Mouse (Mus musculus): ENCODE measurements around the gene Zfp648. TPM values are rescaled to one million over a fixed set of nuclear protein-coding genes. Genes with fewer than 3 reads are reported as not detected.

Gene Zfp648
- polyA plus RNA-seq, 1 experiment from 2014 or later: 0.06 TPM

DNA sequence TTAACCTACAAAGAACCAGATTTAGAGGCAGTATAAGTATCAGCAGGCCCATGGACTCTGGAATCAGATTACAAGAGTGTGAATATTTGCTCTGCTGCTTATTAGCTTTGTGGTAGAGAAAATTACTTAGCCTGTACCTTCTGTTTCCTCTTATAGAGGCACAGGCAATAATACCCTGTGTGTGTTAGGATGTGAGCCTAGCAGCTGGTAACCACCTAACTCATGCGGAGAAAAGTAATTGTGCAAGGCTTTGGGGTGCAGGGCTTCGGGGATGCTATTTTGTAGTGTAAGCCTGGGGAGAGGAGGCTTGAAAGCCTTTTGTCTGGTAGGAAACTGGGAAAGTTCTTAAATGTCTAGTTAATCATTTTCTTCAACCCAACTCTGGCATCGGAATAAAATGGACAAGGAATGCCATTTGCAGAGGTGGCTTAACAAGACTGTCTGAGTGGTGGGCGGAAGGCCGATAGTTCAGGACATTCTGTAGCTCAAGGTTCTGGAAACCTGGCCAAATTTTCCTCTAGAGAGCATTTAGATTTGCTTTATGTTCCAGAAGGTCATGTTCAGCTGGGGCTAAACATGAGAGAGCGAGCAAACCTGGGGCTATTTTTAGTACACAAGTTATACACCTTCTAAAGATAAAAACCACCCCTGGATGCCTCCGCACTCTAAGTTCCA lies 17.8 kb upstream of the Zfp648 start:
- TF ChIP-seq CTCF (IDR thresholded peaks at IDR 0.05; ENCODE audit: low read depth) (no peak), EP300 (optimal IDR thresholded peaks at IDR 0.05) (no peak)
- Histone ChIP-seq H3K9me3 (ENCODE audit: control insufficient read depth, low read length) (no peaks in the 10 kb centered on the region), H3K27ac (replicated peaks) (0 out of 2 replicates have a peak overlapping the region, but pooled peaks have one; percentile 31), H3K36me3 (ENCODE audit: control insufficient read depth, insufficient read depth, low read length) (no peaks in the 10 kb centered on the region), H3K27me3 (ENCODE audit: control insufficient read depth, insufficient read depth, low read length) (no peaks in the 10 kb centered on the region), H3K4me2 (replicated peaks; ENCODE audit: low read depth) (no peak overlapping the region), H3K4me3 (ENCODE audit: low read depth, low read length) (no peak overlapping the region), H3K4me1 (replicated peaks; ENCODE audit: control insufficient read depth, insufficient read depth) (no peaks in the 10 kb centered on the region), H3K9ac (ENCODE audit: low read length) (no peak overlapping the region)
- ATAC-seq (ENCODE audit: low FRiP score, low TSS enrichment) (peak; percentile 70), DNase-seq (ENCODE audit: low spot score) (peak; percentile 20)
- 68% methylated on average over 7 of the region's 7 CpGs for WGBS

DNA sequence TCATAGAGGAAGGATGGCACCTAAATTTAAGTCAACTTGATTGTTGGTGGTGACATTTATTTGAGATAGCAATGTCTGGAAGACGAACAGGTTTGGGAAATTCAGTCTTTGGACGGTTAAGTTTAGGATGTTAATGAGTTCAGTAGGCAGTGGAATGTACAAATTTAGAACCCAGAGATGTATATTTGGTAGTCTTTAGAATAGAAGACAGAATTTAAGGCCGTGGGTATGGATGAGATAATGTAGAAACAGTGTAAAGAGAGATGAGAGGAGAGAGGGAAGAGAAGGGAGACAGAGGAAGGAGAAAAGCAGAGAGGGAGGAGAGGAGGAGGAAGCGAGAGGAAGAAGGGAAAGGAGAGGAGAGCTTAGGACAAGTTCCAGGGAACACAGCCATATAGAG lies 12.8 kb upstream of the Zfp648 start:
- no peak overlapping the region for H3K4me2 ChIP-seq (replicated peaks; ENCODE audit: low read depth)
- ATAC-seq (ENCODE audit: low FRiP score, low TSS enrichment) (no peak), DNase-seq (ENCODE audit: low spot score) (no peak)
- H3K4me3 ChIP-seq (ENCODE audit: low read depth, low read length): no peak overlapping the region
- H3K9ac ChIP-seq (ENCODE audit: low read length): no peak overlapping the region
- TF ChIP-seq CTCF (IDR thresholded peaks at IDR 0.05; ENCODE audit: low read depth) (no peak), EP300 (optimal IDR thresholded peaks at IDR 0.05) (no peak)
- 75% methylated on average over 4 of the region's 4 CpGs for WGBS
- no peaks in the 10 kb centered on the region for H3K27me3 ChIP-seq (ENCODE audit: control insufficient read depth, insufficient read depth, low read length)
- H3K9me3 ChIP-seq (ENCODE audit: control insufficient read depth, low read length): no peaks in the 10 kb centered on the region
- no peaks in the 10 kb centered on the region for H3K4me1 ChIP-seq (replicated peaks; ENCODE audit: control insufficient read depth, insufficient read depth)
- H3K36me3 ChIP-seq (ENCODE audit: control insufficient read depth, insufficient read depth, low read length): no peaks in the 10 kb centered on the region
- H3K27ac ChIP-seq (replicated peaks): no peak overlapping the region

DNA sequence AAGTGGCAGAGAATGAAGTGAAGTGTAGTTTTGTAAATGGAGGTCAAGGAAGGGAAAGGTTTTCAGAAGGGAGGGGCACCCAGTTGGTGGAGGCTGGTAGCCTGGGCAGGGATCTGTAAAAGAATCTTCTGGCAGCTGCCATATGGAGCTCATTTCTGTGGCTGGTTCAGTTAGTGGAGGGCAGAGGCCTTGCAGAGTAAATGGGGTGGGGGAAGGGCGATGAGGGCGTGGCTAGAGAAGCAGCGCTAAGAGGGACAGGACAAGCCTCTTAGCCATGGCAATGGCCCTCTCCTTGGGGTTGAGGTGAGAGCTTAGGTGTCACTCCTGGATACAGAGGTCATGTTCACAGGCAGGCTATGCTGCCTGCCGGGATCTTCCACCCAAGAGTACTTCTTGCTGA lies 12.4 kb upstream of the Zfp648 start:
- ATAC-seq (ENCODE audit: low FRiP score, low TSS enrichment) (0 out of 2 replicates have a peak, but pooled peaks have one; percentile 43), DNase-seq (ENCODE audit: low spot score) (peak; percentile 23)
- Histone ChIP-seq H3K27ac (replicated peaks) (0 out of 2 replicates have a peak overlapping the region, but pooled peaks have one; percentile 4), H3K4me1 (replicated peaks; ENCODE audit: control insufficient read depth, insufficient read depth) (no peaks in the 10 kb centered on the region), H3K4me2 (replicated peaks; ENCODE audit: low read depth) (no peak overlapping the region), H3K4me3 (ENCODE audit: low read depth, low read length) (no peak overlapping the region), H3K9ac (ENCODE audit: low read length) (no peak overlapping the region), H3K36me3 (ENCODE audit: control insufficient read depth, insufficient read depth, low read length) (no peaks in the 10 kb centered on the region), H3K27me3 (ENCODE audit: control insufficient read depth, insufficient read depth, low read length) (no peaks in the 10 kb centered on the region), H3K9me3 (ENCODE audit: control insufficient read depth, low read length) (no peaks in the 10 kb centered on the region)
- TF ChIP-seq EP300 (optimal IDR thresholded peaks at IDR 0.05): no peak
- TF ChIP-seq CTCF (IDR thresholded peaks at IDR 0.05; ENCODE audit: low read depth): no peak
- 51% methylated on average over 4 of the region's 4 CpGs for WGBS

DNA sequence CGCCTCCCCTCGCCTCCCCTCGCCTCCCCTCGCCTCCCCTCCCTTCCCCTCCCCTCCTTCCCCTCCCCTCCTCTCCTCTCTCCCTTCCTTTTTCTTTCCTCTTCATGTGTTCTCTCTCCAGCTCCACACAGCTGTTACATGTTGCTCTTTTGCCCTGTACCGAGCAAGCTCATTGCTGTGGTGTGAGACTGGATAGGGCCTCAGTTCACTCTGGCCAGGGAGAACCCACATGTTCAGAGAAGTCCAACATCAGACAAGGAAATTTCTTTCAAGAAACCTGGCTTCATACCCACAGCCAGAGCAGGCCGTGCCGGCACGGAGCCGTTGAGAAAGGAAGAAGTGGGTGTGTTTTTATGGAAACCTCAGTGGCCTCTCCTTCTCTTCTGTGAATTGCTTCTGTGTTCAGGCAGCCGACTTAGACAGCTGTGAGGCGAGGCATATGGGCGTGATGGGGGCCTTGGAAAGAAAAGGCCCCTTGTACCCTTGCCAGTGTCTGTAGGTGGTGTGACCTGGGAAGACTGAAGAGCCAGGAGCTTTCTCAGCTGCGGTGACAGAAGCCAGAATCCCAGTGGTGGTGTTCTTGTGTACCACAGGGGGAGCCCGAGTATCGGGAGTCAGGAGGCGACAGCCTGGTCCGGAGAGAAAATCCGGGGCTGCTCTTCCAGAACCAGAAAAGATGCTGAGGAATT lies 11.0 kb upstream of the Zfp648 start:
- Histone ChIP-seq H3K9ac (ENCODE audit: low read length) (no peak overlapping the region), H3K4me2 (replicated peaks; ENCODE audit: low read depth) (no peak overlapping the region), H3K27me3 (ENCODE audit: control insufficient read depth, insufficient read depth, low read length) (no peaks in the 10 kb centered on the region), H3K36me3 (ENCODE audit: control insufficient read depth, insufficient read depth, low read length) (no peaks in the 10 kb centered on the region), H3K9me3 (ENCODE audit: control insufficient read depth, low read length) (no peaks in the 10 kb centered on the region), H3K4me1 (replicated peaks; ENCODE audit: control insufficient read depth, insufficient read depth) (no peaks in the 10 kb centered on the region), H3K27ac (replicated peaks) (peak overlapping the region; percentile 24; the same call in 1 of the 2 replicates), H3K4me3 (ENCODE audit: low read depth, low read length) (no peak overlapping the region)
- 46% methylated on average over 14 of the region's 18 CpGs for WGBS
- peak; percentile 63 for TF ChIP-seq CTCF (IDR thresholded peaks at IDR 0.05; ENCODE audit: low read depth)
- no peak for TF ChIP-seq EP300 (optimal IDR thresholded peaks at IDR 0.05)
- DNase-seq (ENCODE audit: low spot score): peak; percentile 36
- ATAC-seq (ENCODE audit: low FRiP score, low TSS enrichment): no peak

DNA sequence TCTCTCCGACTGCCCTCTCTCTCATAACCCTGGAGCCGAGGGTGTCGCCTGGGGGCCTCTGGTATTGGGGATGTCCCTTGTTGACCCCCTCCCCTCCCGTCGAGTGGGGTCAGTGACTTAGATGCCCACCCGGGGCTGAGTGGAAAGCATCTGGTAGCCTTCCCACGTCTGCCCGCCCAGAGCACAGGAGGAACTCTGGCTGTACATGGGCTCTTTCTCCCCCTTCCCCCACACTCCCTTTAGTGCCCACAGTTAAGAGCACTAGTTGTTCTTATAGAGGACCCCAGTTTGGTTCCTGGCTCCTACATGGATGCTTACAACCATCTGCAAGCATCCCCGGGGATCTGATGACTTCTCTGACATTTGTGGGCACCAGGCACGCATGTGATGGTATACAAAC lies 2.1 kb upstream of the Zfp648 start:
- ATAC-seq (ENCODE audit: low FRiP score, low TSS enrichment): no peak
- Histone ChIP-seq H3K36me3 (ENCODE audit: control insufficient read depth, insufficient read depth, low read length) (no peaks in the 10 kb centered on the region), H3K27me3 (ENCODE audit: control insufficient read depth, insufficient read depth, low read length) (no peaks in the 10 kb centered on the region), H3K4me3 (ENCODE audit: low read depth, low read length) (no peak overlapping the region), H3K9ac (ENCODE audit: low read length) (no peak overlapping the region), H3K4me2 (replicated peaks; ENCODE audit: low read depth) (no peak overlapping the region), H3K27ac (replicated peaks) (no peak overlapping the region), H3K4me1 (replicated peaks; ENCODE audit: control insufficient read depth, insufficient read depth) (0 out of 2 replicates have a peak, but pooled peaks cover 2% of the 10 kb centered on the region), H3K9me3 (ENCODE audit: control insufficient read depth, low read length) (no peaks in the 10 kb centered on the region)
- TF ChIP-seq CTCF (IDR thresholded peaks at IDR 0.05; ENCODE audit: low read depth): no peak
- TF ChIP-seq EP300 (optimal IDR thresholded peaks at IDR 0.05): no peak
- no peak for DNase-seq (ENCODE audit: low spot score)
- 89% methylated on average over 10 of the region's 10 CpGs for WGBS

DNA sequence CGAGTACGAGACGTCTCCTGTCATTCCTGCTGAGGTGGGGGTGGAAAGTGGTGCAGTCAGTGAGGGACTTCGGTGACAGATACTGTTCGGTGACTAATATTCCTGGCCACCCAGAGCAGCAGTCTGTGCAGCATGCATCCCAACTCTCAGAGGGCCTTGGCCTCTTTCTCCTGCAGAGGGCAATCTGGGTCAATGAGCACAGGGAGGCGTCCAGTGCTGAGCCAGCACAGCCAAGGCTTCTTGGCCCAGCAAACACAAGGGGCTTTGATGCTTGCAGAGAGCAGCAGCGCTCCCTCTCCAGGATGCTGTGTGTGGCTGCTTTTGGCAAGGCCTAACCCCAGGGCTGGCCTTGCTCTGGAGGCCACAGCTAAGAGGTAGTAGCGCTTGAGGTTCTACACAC lies 1.6 kb downstream of the Zfp648 start:
- no peaks in the 10 kb centered on the region for H3K9me3 ChIP-seq (ENCODE audit: control insufficient read depth, low read length)
- peak; percentile 22; the same call in 1 of the 2 replicates for ATAC-seq (ENCODE audit: low FRiP score, low TSS enrichment)
- no peak overlapping the region for H3K27ac ChIP-seq (replicated peaks)
- 0 out of 2 replicates have a peak, but pooled peaks cover 2% of the 10 kb centered on the region for H3K4me1 ChIP-seq (replicated peaks; ENCODE audit: control insufficient read depth, insufficient read depth)
- TF ChIP-seq EP300 (optimal IDR thresholded peaks at IDR 0.05) (no peak), CTCF (IDR thresholded peaks at IDR 0.05; ENCODE audit: low read depth) (peak; percentile 35)
- no peaks in the 10 kb centered on the region for H3K36me3 ChIP-seq (ENCODE audit: control insufficient read depth, insufficient read depth, low read length)
- WGBS: 82% methylated on average over 8 of the region's 8 CpGs
- DNase-seq (ENCODE audit: low spot score): no peak
- no peak overlapping the region for H3K4me2 ChIP-seq (replicated peaks; ENCODE audit: low read depth)
- H3K9ac ChIP-seq (ENCODE audit: low read length): no peak overlapping the region
- H3K4me3 ChIP-seq (ENCODE audit: low read depth, low read length): no peak overlapping the region
- H3K27me3 ChIP-seq (ENCODE audit: control insufficient read depth, insufficient read depth, low read length): peaks cover 9% of the 10 kb centered on the region; the same call in 1 of the 2 replicates

Data from stomach, postnatal 0 days (tissue).